Mouse (Mus musculus) limb, embryonic 10.5 days (tissue): Measurements from ENCODE around the gene Hsf4. TPM values are rescaled to one million over a fixed set of nuclear protein-coding genes. Genes with fewer than 3 reads are reported as not detected.

ENCODE experiments used
- DNase-seq: peaks from one replicate; pipeline ENCODE4 v3.0.0-alpha.2; 2017; ENCODE audit warnings: low spot score
- H3K27ac ChIP-seq: fragments of 300-500 bp; sonication (generic); 2 replicates; pipeline ENCODE4 v1.5.1; 2016; ENCODE audit warnings: mild to moderate bottlenecking
- H3K27me3 ChIP-seq: fragments of 300-500 bp; sonication (generic); 2 replicates; pipeline ENCODE4 v1.6.1; 2016; ENCODE audit warnings: low read depth, mild to moderate bottlenecking; ENCODE audit not compliant: poor library complexity, severe bottlenecking
- H3K36me3 ChIP-seq: fragments of 300-500 bp; sonication (generic); 2 replicates; pipeline ENCODE4 v1.6.1; 2016; ENCODE audit warnings: mild to moderate bottlenecking, moderate library complexity
- H3K4me1 ChIP-seq: fragments of 300-500 bp; sonication (generic); 2 replicates; pipeline ENCODE4 v1.6.1; 2016
- H3K4me3 ChIP-seq: fragments of 300-500 bp; sonication (generic); 2 replicates; pipeline ENCODE4 v1.5.1; 2016; ENCODE audit warnings: mild to moderate bottlenecking, moderate library complexity
- H3K9me3 ChIP-seq: fragments of 300-500 bp; sonication (generic); replicated peaks from 2 replicates; pipeline ENCODE4 v1.6.1; 2016; ENCODE audit warnings: mild to moderate bottlenecking
- WGBS: fragments of 180-500 bp; shearing (Covaris S2); methylation state at CpG from one replicate; pipeline ENCODE4 v1.1.7; 2016; 5-methylcytosine and 5-hydroxymethylcytosine counted together
- polyA plus RNA-seq: library from polyadenylated mRNA; unstranded; fragments of >200 nt; fragmentation: Nextera tagmentation; extraction: Ambion mirVana; gene quantifications from 2 replicates; pipeline ENCODE4 v1.2.1, GENCODE M21; 2016

Gene Hsf4
- polyA plus RNA-seq, 1 experiment from 2014 or later: not detected

GRCm38 (mm10) chr8:105252680-105253537 lies 16.7 kb upstream of the Hsf4 start:
- H3K9me3 ChIP-seq: no peaks in the 10 kb centered on the region
- peaks cover 59% of the 10 kb centered on the region for H3K36me3 ChIP-seq
- H3K27ac ChIP-seq: no peak overlapping the region
- H3K27me3 ChIP-seq: peaks cover 31% of the 10 kb centered on the region
- WGBS: 86% methylated on average over 10 of the region's 10 CpGs
- H3K4me1 ChIP-seq: peaks cover 25% of the 10 kb centered on the region
- H3K4me3 ChIP-seq: no peak overlapping the region
- DNase-seq: no peak

GRCm38 (mm10) chr8:105253766-105254151 lies 15.8 kb upstream of the Hsf4 start:
- Histone ChIP-seq H3K4me1 (peaks cover 28% of the 10 kb centered on the region), H3K4me3 (peak overlapping the region; percentile 63), H3K36me3 (peaks cover 50% of the 10 kb centered on the region), H3K9me3 (no peaks in the 10 kb centered on the region), H3K27ac (0 out of 2 replicates have a peak overlapping the region, but pooled peaks have one; percentile 85), H3K27me3 (peaks cover 39% of the 10 kb centered on the region)
- WGBS: 40% methylated on average over 20 of the region's 20 CpGs
- peak; percentile 38 for DNase-seq

- Histone ChIP-seq H3K4me1 (peaks cover 34% of the 10 kb centered on the region), H3K27ac (peak overlapping the region; percentile 85), H3K9me3 (no peaks in the 10 kb centered on the region), H3K4me3 (peak overlapping the region; percentile 63), H3K36me3 (peaks cover 44% of the 10 kb centered on the region), H3K27me3 (peaks cover 45% of the 10 kb centered on the region)
- DNase-seq: peak; percentile 92
- WGBS: under 1% methylated on average over 74 of the region's 74 CpGs
These were observed 15.2 kb upstream of the Hsf4 start for GRCm38 (mm10) chr8:105254152-105254965.

GRCm38 (mm10) chr8:105254966-105255350 lies 14.6 kb upstream of the Hsf4 start, which contains the start of gene B3gnt9:
Gene B3gnt9 (minus strand): TSS chr8:105255153.
- Histone ChIP-seq H3K27me3 (peaks cover 51% of the 10 kb centered on the region), H3K4me1 (peaks cover 40% of the 10 kb centered on the region), H3K36me3 (peaks cover 38% of the 10 kb centered on the region), H3K4me3 (peak within 1 kb of the TSS; percentile 63), H3K9me3 (no peaks in the 10 kb centered on the region), H3K27ac (peak within 1 kb of the TSS; percentile 85)
- under 1% methylated on average over 14 of the region's 14 CpGs for WGBS
- DNase-seq: peak; percentile 77

- peaks cover 41% of the 10 kb centered on the region for H3K4me1 ChIP-seq
- H3K27ac ChIP-seq: no peak overlapping the region
- H3K4me3 ChIP-seq: no peak overlapping the region
- H3K27me3 ChIP-seq: peaks cover 77% of the 10 kb centered on the region
- no peaks in the 10 kb centered on the region for H3K9me3 ChIP-seq
- peaks cover 13% of the 10 kb centered on the region; the same call in 1 of the 2 replicates for H3K36me3 ChIP-seq
- DNase-seq: no peak
- WGBS: 68% methylated on average over 7 of the region's 7 CpGs
These were observed 12.1 kb upstream of the Hsf4 start for GRCm38 (mm10) chr8:105257318-105258114.

GRCm38 (mm10) chr8:105258911-105259720 lies 10.5 kb upstream of the Hsf4 start:
- Histone ChIP-seq H3K27ac (0 out of 2 replicates have a peak overlapping the region, but pooled peaks have one; percentile 2), H3K27me3 (peaks cover 93% of the 10 kb centered on the region), H3K36me3 (no peaks in the 10 kb centered on the region), H3K9me3 (no peaks in the 10 kb centered on the region), H3K4me1 (peaks cover 37% of the 10 kb centered on the region), H3K4me3 (peak overlapping the region; percentile 50)
- DNase-seq: peak; percentile 67
- 2% methylated on average over 55 of the region's 55 CpGs for WGBS

GRCm38 (mm10) chr8:105259721-105260320 lies 9.8 kb upstream of the Hsf4 start:
- peaks cover 37% of the 10 kb centered on the region for H3K4me1 ChIP-seq
- H3K27ac ChIP-seq: no peak overlapping the region
- H3K9me3 ChIP-seq: no peaks in the 10 kb centered on the region
- peak overlapping the region; percentile 50 for H3K4me3 ChIP-seq
- peak; percentile 93 for DNase-seq
- peaks cover 100% of the 10 kb centered on the region for H3K27me3 ChIP-seq
- 4% methylated on average over 30 of the region's 30 CpGs for WGBS
- H3K36me3 ChIP-seq: no peaks in the 10 kb centered on the region

- Histone ChIP-seq H3K9me3 (no peaks in the 10 kb centered on the region), H3K27ac (no peak overlapping the region), H3K4me1 (peaks cover 34% of the 10 kb centered on the region), H3K27me3 (peaks cover 100% of the 10 kb centered on the region), H3K4me3 (no peak overlapping the region), H3K36me3 (no peaks in the 10 kb centered on the region)
- no peak for DNase-seq
- 67% methylated on average over 7 of the region's 7 CpGs for WGBS
These were observed 9.1 kb upstream of the Hsf4 start for GRCm38 (mm10) chr8:105260371-105261099.

GRCm38 (mm10) chr8:105261326-105261980 lies 8.1 kb upstream of the Hsf4 start:
- H3K27me3 ChIP-seq: peaks cover 100% of the 10 kb centered on the region
- 80% methylated on average over 12 of the region's 12 CpGs for WGBS
- no peak for DNase-seq

GRCm38 (mm10) chr8:105263244-105263912 lies 6.2 kb upstream of the Hsf4 start:
- WGBS: 42% methylated on average over 16 of the region's 16 CpGs
- DNase-seq: no peak
- 0 out of 2 replicates have a peak, but pooled peaks cover 2% of the 10 kb centered on the region for H3K9me3 ChIP-seq
- H3K4me1 ChIP-seq: peaks cover 49% of the 10 kb centered on the region
- H3K27me3 ChIP-seq: peaks cover 100% of the 10 kb centered on the region
- no peak overlapping the region for H3K27ac ChIP-seq
- peak overlapping the region; percentile 71 for H3K4me3 ChIP-seq
- no peaks in the 10 kb centered on the region for H3K36me3 ChIP-seq

More at GRCm38 (mm10) chr8:105261326-105261980, 8.1 kb upstream of the Hsf4 start:
- Histone ChIP-seq H3K4me1 (peaks cover 32% of the 10 kb centered on the region), H3K4me3 (no peak overlapping the region), H3K27ac (no peak overlapping the region), H3K36me3 (no peaks in the 10 kb centered on the region), H3K9me3 (0 out of 2 replicates have a peak, but pooled peaks cover 2% of the 10 kb centered on the region)
